9 mouse cellular contexts compared by ENCODE assay signal in the genomic region with DNA sequence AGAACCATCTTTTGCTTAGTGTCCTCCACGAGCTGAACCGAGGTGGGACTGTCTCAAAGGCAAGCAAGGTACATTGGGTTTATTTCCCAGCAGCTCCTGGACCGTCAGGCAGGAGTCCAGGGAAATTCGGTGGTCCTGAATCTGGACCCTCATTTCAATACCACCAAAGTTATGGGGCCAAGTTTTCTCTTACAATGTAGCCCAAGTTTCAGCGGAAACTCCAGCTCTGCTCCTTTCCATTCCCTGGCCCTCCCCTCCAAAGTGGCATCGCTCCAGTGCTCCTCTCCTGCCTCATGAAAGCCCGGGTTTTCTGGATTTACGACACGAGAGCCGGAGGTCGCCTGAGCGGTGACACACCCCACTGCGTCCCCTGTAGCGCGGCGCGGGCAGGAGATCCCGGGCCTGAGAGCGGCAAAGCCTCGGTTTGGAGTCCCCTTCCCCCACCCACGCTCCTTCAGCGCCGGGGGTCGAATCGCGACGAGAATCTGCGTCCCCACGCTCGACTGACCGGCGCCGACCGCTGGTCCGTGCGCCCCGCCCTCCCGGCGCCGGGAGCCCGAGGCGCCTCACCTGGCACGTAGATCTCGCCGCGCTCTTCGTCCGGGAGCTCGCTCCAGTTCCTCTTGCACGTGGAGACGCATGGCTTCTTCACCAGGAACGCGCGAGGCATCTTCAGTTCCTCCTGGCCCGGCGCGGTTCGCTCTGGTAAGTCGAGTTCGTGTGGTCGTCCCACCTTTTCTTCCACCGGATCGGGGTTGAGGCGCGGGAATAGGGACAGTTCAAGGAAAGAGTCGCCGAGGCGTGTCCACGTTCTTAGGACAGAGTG. TPM values are rescaled to one million over a fixed set of nuclear protein-coding genes. Genes with fewer than 3 reads are reported as not detected.
DNase-seq lines count a peak whose midpoint lies in the region; ATAC-seq and TF ChIP-seq lines count a peak whose summit lies in the region.
"Had no signal": no experiment of that assay in that cellular context is flagged by ENCODE, and none has a peak within 500 bp of the region (broad histone marks: within the 10 kb centered on the region; RNA-seq: fewer than 3 reads in every experiment).

No protein-coding gene starts in this region.

- ATAC-seq in intestine, embryonic 16.5 days = peak; percentile 9; the same call in 1 of the 2 replicates
- ATAC-seq in midbrain, embryonic 11.5 days (ENCODE audit: low FRiP score) = no peak

- whole genome bisulfite sequencing in kidney, adult 2 months = 2% methylated on average over 69 of the region's 69 CpGs
- WGBS in intestine, embryonic 16.5 days = under 1% methylated on average over 69 of the region's 69 CpGs
- WGBS in midbrain, embryonic 11.5 days = under 1% methylated on average over 69 of the region's 69 CpGs

- TF ChIP-seq POLR2A in kidney, adult 2 months (IDR thresholded peaks at IDR 0.05; ENCODE audit: low read depth, low read length) = no peak

- no peak for TF ChIP-seq CTCF in kidney, adult 2 months (conservative IDR thresholded peaks at IDR 0.05; ENCODE audit: insufficient read depth, insufficient read length, low read depth, low read length)

- H3K4me3 ChIP-seq in kidney, adult 2 months (ENCODE audit: insufficient read depth, low read depth, low read length) = peak overlapping the region; percentile 43
- peak overlapping the region; percentile 58 for H3K4me3 ChIP-seq in intestine, embryonic 16.5 days (ENCODE audit: low read length)
- H3K4me3 ChIP-seq in midbrain, embryonic 11.5 days (ENCODE audit: low read depth, low read length) = peak overlapping the region; percentile 23

- H3K9me3 ChIP-seq in intestine, embryonic 16.5 days (ENCODE audit: control insufficient read depth, low read length) = no peaks in the 10 kb centered on the region
- no peaks in the 10 kb centered on the region for H3K9me3 ChIP-seq in midbrain, embryonic 11.5 days (ENCODE audit: control insufficient read depth, low read length)

- no peaks in the 10 kb centered on the region for H3K36me3 ChIP-seq in kidney, adult 2 months (ENCODE audit: control insufficient read depth, insufficient read depth, low read length)
- H3K36me3 ChIP-seq in intestine, embryonic 16.5 days (ENCODE audit: control insufficient read depth, insufficient read depth, low read length) = no peaks in the 10 kb centered on the region
- H3K36me3 ChIP-seq in midbrain, embryonic 11.5 days (ENCODE audit: control insufficient read depth, insufficient read depth, low read length) = no peaks in the 10 kb centered on the region

- no peaks in the 10 kb centered on the region for H3K27me3 ChIP-seq in kidney, adult 2 months (replicated peaks; ENCODE audit: control insufficient read depth, insufficient read depth, low read length)
- H3K27me3 ChIP-seq in intestine, embryonic 16.5 days (replicated peaks; ENCODE audit: control insufficient read depth, insufficient read depth, low read length) = peaks cover 4% of the 10 kb centered on the region; the same call in 1 of the 2 replicates
- H3K27me3 ChIP-seq in midbrain, embryonic 11.5 days (ENCODE audit: control insufficient read depth, insufficient read depth, low read length) = peaks cover 57% of the 10 kb centered on the region

- H3K4me2 ChIP-seq in intestine, embryonic 16.5 days (ENCODE audit: low read depth, low read length) = peak overlapping the region; percentile 50
- H3K4me2 ChIP-seq in midbrain, embryonic 11.5 days = peak overlapping the region; percentile 44

- peaks cover 6% of the 10 kb centered on the region; the same call in 1 of the 2 replicates for H3K4me1 ChIP-seq in kidney, adult 2 months (ENCODE audit: control insufficient read depth, insufficient read depth, low read length)
- H3K4me1 ChIP-seq in intestine, embryonic 16.5 days (ENCODE audit: control insufficient read depth, insufficient read depth, low read length) = peaks cover 26% of the 10 kb centered on the region
- peaks cover 11% of the 10 kb centered on the region for H3K4me1 ChIP-seq in midbrain, embryonic 11.5 days (ENCODE audit: control insufficient read depth, insufficient read depth, low read length)

- peak; percentile 60 for DNase-seq in kidney, adult 2 months
- DNase-seq in kidney, adult 18-20 months = no peak
- peak; percentile 25 for DNase-seq in embryo, embryonic 11 days
- DNase-seq in midbrain, embryonic 11.5 days (ENCODE audit: low spot score, missing footprints) = peak; percentile 94
- no peak for DNase-seq in frontal cortex, postnatal 25 days (ENCODE audit: low spot score in 2 of 2)
- no peak for DNase-seq in right cerebral cortex, postnatal 36 days (ENCODE audit: low spot score in 2 of 2)
- no peak for DNase-seq in spleen, postnatal 10 days (ENCODE audit: low spot score in 2 of 2)

- H3K27ac ChIP-seq in kidney, adult 2 months (ENCODE audit: insufficient read depth, low read depth, low read length) = peak overlapping the region; percentile 67
- peak overlapping the region; percentile 92 for H3K27ac ChIP-seq in intestine, embryonic 16.5 days (ENCODE audit: low read length)
- H3K27ac ChIP-seq in midbrain, embryonic 11.5 days (ENCODE audit: low read depth, low read length) = no peak overlapping the region
- H3K27ac ChIP-seq: macrophage had no signal

- H3K9ac ChIP-seq in intestine, embryonic 16.5 days (ENCODE audit: low read depth, low read length) = peak overlapping the region; percentile 71
- H3K9ac ChIP-seq in midbrain, embryonic 11.5 days (ENCODE audit: low read length) = peak overlapping the region; percentile 27; the same call in 1 of the 2 replicates

RNA-seq across cellular contexts. Expression of gene Ovol1, which starts 0.6 kb away (rescaled TPM):
- polyA plus RNA-seq in kidney, adult 2 months (2012; rRNA removed) = 9.0 and 10.4 TPM in 2 replicates
- 24.4 and 25.6 TPM in 2 replicates for polyA plus RNA-seq in intestine, embryonic 16.5 days (2015; fragmentation: Nextera tagmentation; extraction: Ambion mirVana)
- polyA plus RNA-seq in midbrain, embryonic 11.5 days (2014; fragmentation: Nextera tagmentation; extraction: Ambion mirVana) = 0.18 TPM in 1 of 2 replicates, not detected in the other

RNA-seq across cellular contexts. Expression of gene Ap5b1, which starts 8.0 kb away (rescaled TPM):
- 10.2 and 13.3 TPM in 2 replicates for polyA plus RNA-seq in kidney, adult 2 months (2012; rRNA removed)
- 10.3 and 10.8 TPM in 2 replicates for polyA plus RNA-seq in intestine, embryonic 16.5 days (2015; fragmentation: Nextera tagmentation; extraction: Ambion mirVana)
- polyA plus RNA-seq in midbrain, embryonic 11.5 days (2014; fragmentation: Nextera tagmentation; extraction: Ambion mirVana) = 1.0 and 1.5 TPM in 2 replicates

RNA-seq across cellular contexts. Expression of gene Rnaseh2c, which starts 41.8 kb away (rescaled TPM):
- polyA plus RNA-seq in kidney, adult 2 months (2012; rRNA removed) = 55.1 and 62.3 TPM in 2 replicates
- polyA plus RNA-seq in intestine, embryonic 16.5 days (2015; fragmentation: Nextera tagmentation; extraction: Ambion mirVana) = 111 and 131 TPM in 2 replicates
- 157 and 173 TPM in 2 replicates for polyA plus RNA-seq in midbrain, embryonic 11.5 days (2014; fragmentation: Nextera tagmentation; extraction: Ambion mirVana)

RNA-seq across cellular contexts. Expression of gene Snx32, which starts 49.5 kb away (rescaled TPM):
- 14.7 and 16.3 TPM in 2 replicates for polyA plus RNA-seq in kidney, adult 2 months (2012; rRNA removed)
- polyA plus RNA-seq in intestine, embryonic 16.5 days (2015; fragmentation: Nextera tagmentation; extraction: Ambion mirVana) = 6.9 and 7.4 TPM in 2 replicates
- polyA plus RNA-seq in midbrain, embryonic 11.5 days (2014; fragmentation: Nextera tagmentation; extraction: Ambion mirVana) = 17.9 and 20.3 TPM in 2 replicates

RNA-seq across cellular contexts. Expression of gene Kat5, which starts 50.2 kb away (rescaled TPM):
- 60.3 and 67.4 TPM in 2 replicates for polyA plus RNA-seq in kidney, adult 2 months (2012; rRNA removed)
- polyA plus RNA-seq in intestine, embryonic 16.5 days (2015; fragmentation: Nextera tagmentation; extraction: Ambion mirVana) = 40.2 and 40.9 TPM in 2 replicates
- polyA plus RNA-seq in midbrain, embryonic 11.5 days (2014; fragmentation: Nextera tagmentation; extraction: Ambion mirVana) = 36.9 and 40.0 TPM in 2 replicates

Comparison
In these comparisons a context has a peak if more than half of its experiments do, and no peak if none do; other contexts are left out.
1. DNase-seq: peak in kidney, adult 2 months (single experiment), embryo, embryonic 11 days (single experiment) and midbrain, embryonic 11.5 days (single experiment); none in kidney, adult 18-20 months (single experiment), frontal cortex, postnatal 25 days (0 of 2), right cerebral cortex, postnatal 36 days (0 of 2) and spleen, postnatal 10 days (0 of 2).
2. Peak in every context shown above with its lines, with median percentiles within 50 percentile points of each other: H3K4me3 ChIP-seq.